Mouse (Mus musculus) spleen, postnatal 4 days (tissue): ENCODE measurements at regions not wholly inside any gene's neighbourhood (a gene's known extent, or its start where the extent isn't known, plus 50 kb on each side); places are given as distances from the start of the nearest gene placed in this dataset.

Source experiments
- DNase-seq, 2 experiments: peaks; one replicate each; pipeline ENCODE4 v3.0.0; 2022; ENCODE audit warnings: low spot score in 2 of 2

- no peak for DNase-seq
These were observed 67.4 kb downstream of the Avpr1a start for GRCm38 (mm10) chr10:122515698-122516097.

- DNase-seq, result peak in 1 of 2 experiments; percentile 12
These were observed 71.0 kb downstream of the Avpr1a start for GRCm38 (mm10) chr10:122519274-122519790.

- peak in 1 of 2 experiments; percentile 23 for DNase-seq
These were observed 71.7 kb downstream of the Avpr1a start for GRCm38 (mm10) chr10:122519981-122520380.

- peak in 1 of 2 experiments; percentile 24 for DNase-seq
These were observed 74.3 kb downstream of the Avpr1a start for GRCm38 (mm10) chr10:122522631-122523030.

- DNase-seq, result peak in 1 of 2 experiments; percentile 47
These were observed 77.1 kb downstream of the Avpr1a start for GRCm38 (mm10) chr10:122525360-122525759.

GRCm38 (mm10) chr10:122525807-122526206 lies 77.5 kb downstream of the Avpr1a start:
- peak in 1 of 2 experiments; percentile 21 for DNase-seq

GRCm38 (mm10) chr10:122528222-122528621 lies 79.9 kb downstream of the Avpr1a start:
- DNase-seq, result peak in 1 of 2 experiments; percentile 40

- peak in 1 of 2 experiments; percentile 35 for DNase-seq
These were observed 80.8 kb downstream of the Avpr1a start for GRCm38 (mm10) chr10:122528973-122529703.

- DNase-seq, result no peak
These were observed 86.4 kb downstream of the Avpr1a start for GRCm38 (mm10) chr10:122534714-122535113.

GRCm38 (mm10) chr10:122535137-122535536 lies 86.8 kb downstream of the Avpr1a start:
- DNase-seq, result no peak

- DNase-seq, result no peak
These were observed 91.4 kb downstream of the Avpr1a start for GRCm38 (mm10) chr10:122539655-122540054.

- DNase-seq, result no peak
These were observed 94.3 kb downstream of the Avpr1a start for GRCm38 (mm10) chr10:122542573-122542972.

GRCm38 (mm10) chr10:122544096-122544720 lies 95.9 kb downstream of the Avpr1a start:
- peak; percentile 37 to 74 for DNase-seq

GRCm38 (mm10) chr10:122545029-122545428 lies 96.7 kb downstream of the Avpr1a start:
- DNase-seq, result no peak

- no peak for DNase-seq
These were observed 103.3 kb downstream of the Avpr1a start for GRCm38 (mm10) chr10:122551586-122551985.

GRCm38 (mm10) chr10:122553124-122553822 lies 105.0 kb downstream of the Avpr1a start:
- no peak for DNase-seq

- DNase-seq, result no peak
These were observed 105.6 kb downstream of the Avpr1a start for GRCm38 (mm10) chr10:122553851-122554250.

- DNase-seq, result peak in 1 of 2 experiments; percentile 14
These were observed 110.4 kb downstream of the Avpr1a start for GRCm38 (mm10) chr10:122558660-122559059.

GRCm38 (mm10) chr10:122560001-122560695 lies 111.8 kb downstream of the Avpr1a start:
- DNase-seq, result no peak

- no peak for DNase-seq
These were observed 113.6 kb downstream of the Avpr1a start for GRCm38 (mm10) chr10:122561924-122562323.

GRCm38 (mm10) chr10:122562542-122562941 lies 114.2 kb downstream of the Avpr1a start:
- no peak for DNase-seq

GRCm38 (mm10) chr10:122563973-122564372 lies 114.6 kb upstream of the Ppm1h start:
- DNase-seq, result no peak
